Mouse (Mus musculus) gastrocnemius, adult 18-20 months (tissue): Measurements from ENCODE around the gene Wdr4. TPM values are rescaled to one million over a fixed set of nuclear protein-coding genes. Genes with fewer than 3 reads are reported as not detected.
"Not testable (repeated sequence)": the region's sequence is repeated elsewhere in the genome, so short reads cannot be mapped to it uniquely, and the experiment has no call there.

ENCODE experiments used
- DNase-seq: peaks from one replicate; pipeline ENCODE4 v3.0.0; 2021; ENCODE audit warnings: low spot score
- long read RNA-seq, 2 experiments: library from polyadenylated mRNA; stranded (forward); transcript quantifications; one replicate each; pipeline ENCODE4 v2.0.0; 2021
- total RNA-seq, 2 experiments: library from RNA; stranded (reverse); gene quantifications; 2 replicates each; pipeline ENCODE4 v1.2.3; 2021

The Wdr4 gene
- total RNA-seq = 1 to 10 TPM; 4.6 to 7.5 TPM
- long read RNA-seq, experiment 1, full-length matches to known transcripts = 13 of 16 reads
- long read RNA-seq, experiment 1, partial matches to known transcripts = 0 of 16 reads
- long read RNA-seq, experiment 1, other reads (novel, unspliced or antisense) = 3 of 16 reads
- long read RNA-seq, experiment 2, full-length matches to known transcripts = 6 of 11 reads
- long read RNA-seq, experiment 2, partial matches to known transcripts = 2 of 11 reads
- long read RNA-seq, experiment 2, other reads (novel, unspliced or antisense) = 3 of 11 reads

DNA sequence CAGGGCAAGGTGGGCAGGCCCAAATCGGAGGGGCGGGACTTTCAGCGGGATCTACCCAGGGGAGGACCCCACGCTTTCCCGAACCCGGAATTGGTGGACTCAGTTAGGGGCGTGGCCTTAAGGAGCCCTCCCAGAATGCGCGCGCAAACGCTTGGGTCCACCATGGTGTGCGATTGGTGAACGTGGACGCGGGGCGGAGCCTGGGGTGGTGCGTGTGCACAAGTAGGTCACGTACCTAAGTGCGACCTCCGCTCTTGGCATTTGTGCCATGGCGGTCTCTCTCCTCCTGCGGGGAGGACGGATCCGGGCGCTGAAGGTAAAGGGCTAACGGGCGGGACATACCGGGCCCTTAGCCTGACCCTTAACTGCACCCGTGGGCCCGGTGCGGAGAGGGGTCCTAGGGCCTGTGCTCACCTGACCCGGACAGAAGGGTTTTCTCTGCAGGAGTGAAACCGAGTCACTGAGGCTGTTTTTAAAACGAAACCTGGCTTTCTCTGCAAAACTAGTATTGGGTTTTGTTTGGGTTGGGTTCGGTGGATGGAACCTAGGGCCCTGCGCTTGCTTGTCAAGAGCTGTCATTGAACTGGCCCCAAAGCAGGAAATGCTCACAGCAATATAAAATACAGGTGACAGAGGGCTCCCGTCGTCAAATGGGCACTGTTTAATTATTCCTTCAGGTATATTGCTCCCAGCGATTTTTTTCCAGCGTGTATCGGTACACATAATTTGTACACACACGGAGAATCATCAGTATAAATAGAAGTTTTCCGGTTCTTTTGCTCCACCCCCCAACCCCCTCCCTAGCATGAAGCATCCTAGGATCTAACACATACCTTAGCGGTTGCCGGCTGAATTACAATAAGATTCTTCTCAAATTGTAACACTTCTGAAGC is at the start of gene Wdr4, which contains the start of gene Ndufv3:
Wdr4 (minus strand) TSS at position 35 of the 893 bp plus-strand sequence.
Ndufv3 (plus strand) TSS at position 170 of the 893 bp plus-strand sequence.
- peak; percentile 100 for DNase-seq

DNA sequence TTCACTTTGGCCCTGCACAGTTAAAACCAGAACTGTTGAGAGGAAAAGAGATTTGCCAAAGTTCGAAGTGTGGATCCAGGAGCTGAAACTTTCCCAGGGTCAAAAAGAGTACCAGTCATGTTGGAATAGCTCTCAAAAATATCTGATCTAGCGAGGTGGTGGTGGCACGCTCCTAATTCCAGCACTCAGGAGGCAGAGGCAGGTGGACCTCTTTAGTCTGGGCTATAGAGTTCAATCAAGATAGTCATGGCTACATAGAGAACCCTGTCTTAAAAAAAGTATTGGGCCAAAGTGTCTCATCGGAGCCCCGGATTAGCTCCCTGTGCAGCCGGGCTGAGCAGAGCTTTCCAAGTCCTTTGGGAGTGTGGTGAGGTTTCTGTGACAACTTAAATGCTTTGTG is 46.5 kb upstream of the Wdr4 start:
- DNase-seq = no peak

GRCm38 (mm10) chr17:31565141-31566056 is 45.6 kb upstream of the Wdr4 start:
- peak; percentile 40 for DNase-seq

GRCm38 (mm10) chr17:31564858-31565140 is 45.0 kb upstream of the Wdr4 start:
- DNase-seq = no peak

- peak; percentile 99 for DNase-seq
Measured at GRCm38 (mm10) chr17:31564015-31564857, 44.5 kb upstream of the Wdr4 start, which contains the start of gene Pknox1. Pknox1 (plus strand) TSS chr17:31564734.

DNA sequence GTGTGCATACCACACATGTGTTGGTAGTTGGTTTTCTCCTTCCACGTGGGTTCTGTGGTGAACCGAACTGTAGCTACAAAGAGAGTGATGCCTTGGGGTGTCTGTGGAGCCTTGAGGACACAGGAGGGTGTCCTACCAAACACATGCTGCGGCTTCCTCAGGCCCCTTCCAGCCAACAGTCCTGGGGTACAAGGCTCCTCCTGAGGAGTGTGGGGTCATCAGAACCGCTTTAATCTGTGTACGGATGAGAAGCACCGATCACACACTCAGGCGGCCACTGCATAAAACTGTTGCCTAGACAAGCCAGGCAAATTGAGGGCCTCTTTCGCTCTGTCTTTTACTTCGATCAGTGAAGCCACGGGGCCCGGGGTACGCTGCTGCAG is 43.8 kb upstream of the Wdr4 start:
- DNase-seq = no peak

DNA sequence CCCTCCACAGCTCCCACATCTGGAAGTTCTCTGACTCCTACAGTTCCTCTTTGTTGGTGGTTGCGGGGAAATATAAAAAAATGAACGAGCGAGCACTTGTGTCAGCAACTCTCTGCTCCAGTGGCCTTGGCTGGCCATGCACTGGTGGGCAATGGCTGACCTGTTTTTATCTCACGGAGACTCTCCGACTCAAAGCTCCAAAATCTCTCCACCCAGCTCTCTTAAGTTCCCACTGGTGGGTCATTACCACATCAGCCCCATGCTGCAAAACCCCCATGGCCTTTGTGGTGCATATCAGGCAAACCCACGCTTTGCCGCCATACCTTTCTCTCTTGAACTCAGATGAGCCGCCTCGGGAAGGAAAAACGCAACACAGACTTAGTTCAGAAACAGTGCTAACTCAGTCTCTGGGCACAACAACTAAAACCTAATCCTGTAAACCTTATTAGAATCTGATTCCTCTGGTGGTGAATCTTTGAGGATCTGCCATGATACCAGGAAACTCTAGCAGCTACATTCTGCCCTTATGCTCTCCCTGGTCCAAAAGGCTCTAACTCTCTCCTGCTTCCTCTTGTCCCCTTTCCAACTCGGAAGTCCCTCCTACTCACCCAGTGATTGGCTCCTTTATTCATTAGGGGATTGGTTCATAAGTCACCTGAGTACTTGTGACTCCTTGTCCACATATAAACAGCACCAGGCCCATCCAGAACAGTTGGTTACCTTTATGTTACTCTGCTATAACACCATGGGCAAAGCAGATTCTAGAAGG is 39.4 kb upstream of the Wdr4 start:
- DNase-seq = no peak

DNA sequence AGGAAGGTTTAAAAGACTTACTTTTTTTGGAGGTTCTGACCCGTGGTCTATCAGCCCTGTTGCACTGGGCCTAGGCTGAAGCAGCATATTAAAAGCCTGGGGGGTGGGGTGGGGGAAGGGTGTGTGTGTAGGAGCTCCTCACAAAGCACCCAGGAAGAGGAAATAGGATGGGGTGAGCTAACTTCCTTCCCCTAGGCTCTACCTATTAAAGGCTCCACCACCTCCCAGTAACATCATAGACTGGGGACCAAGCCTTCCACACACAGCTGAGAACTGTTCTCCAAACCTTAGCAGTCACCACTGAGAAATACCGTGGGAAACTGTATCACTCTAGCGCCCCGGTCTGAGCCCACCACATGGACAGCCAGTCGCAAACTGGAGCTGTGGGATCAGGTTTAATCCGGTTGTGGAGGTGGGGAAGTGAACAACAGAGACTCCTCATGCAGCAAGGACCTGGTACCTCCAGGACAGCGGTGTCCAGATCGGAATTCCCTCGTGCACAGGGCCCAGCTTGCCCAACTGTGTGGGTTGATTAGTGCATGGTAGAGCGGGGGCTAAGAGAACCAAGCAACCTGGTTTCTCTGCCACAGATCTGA is 38.3 kb upstream of the Wdr4 start:
- DNase-seq = no peak

DNA sequence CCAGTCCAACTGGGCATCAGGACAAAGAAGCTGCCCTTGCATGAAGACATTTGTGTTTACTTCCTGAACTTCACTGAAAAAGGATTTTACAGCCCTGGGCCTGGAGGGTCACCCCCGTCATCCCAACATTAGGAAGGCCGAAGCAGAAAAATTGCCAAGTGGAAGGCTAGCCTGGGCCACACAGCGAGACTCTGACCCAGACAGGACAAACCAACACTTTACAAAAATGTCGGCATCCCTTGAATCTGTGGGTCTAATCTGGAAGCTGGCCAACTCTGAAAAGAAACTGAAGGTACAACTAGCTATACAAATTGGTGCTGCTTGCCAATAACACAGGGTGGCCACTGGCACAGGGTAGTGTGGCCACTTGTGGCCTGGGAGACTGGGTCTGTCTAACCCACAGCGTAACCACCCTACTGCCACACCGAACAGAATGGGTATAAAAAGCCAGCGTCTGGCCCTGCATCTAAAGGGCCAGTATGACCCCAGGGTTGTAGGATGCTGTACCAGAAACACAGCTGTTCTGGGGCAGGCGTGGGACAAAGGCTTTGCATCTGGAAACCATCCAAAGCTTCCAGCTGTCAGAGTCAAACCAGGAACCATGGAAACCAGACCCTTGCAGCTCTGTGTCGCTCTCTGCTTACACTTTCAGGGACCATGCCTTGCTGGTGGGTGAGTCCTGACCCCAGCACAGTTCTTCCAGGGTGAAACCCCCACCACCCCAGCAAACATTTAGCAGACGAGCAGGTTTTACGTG is 37.5 kb upstream of the Wdr4 start:
- peak; percentile 45 for DNase-seq

DNA sequence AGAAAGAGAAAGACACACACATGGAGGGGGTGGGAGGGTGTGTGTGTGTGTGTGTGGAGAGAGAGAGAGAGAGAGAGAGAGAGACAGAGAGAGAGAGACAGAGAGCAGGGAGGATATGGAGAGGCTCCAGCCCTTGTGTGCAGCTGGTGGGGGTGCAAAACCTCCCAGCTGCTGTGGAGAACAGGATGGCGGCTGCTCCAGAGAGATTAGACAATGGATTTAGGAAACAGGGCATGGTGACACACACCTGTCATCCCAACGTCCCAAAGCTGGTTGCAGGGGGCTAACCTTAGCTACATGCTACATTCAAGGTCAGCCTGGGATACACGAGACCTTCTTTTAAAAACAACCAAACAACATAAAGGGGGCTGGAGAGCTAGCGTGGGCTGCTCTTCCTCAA is 36.5 kb upstream of the Wdr4 start:
- DNase-seq = no peak

GRCm38 (mm10) chr17:31552601-31553000 is 32.8 kb upstream of the Wdr4 start:
- DNase-seq = not testable (repeated sequence)

DNA sequence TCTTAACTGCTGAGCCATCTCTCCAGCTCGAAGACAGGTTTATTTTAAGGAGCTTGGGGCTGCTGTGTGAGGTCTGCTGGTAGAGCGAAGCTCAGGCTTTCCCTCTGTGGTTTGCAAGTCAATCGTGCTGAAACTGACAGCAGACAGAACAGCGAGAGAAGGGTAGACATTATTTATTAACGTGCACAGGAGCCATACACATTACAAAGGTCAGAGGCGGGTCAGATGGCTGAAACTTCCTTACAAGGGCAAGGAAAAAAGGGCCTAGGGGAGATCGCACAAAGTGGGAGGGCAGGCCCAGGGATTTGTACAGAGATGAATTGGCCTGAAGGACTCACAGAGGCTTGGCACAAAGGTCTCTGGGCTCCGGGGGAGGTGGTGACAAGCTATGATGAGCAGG is 29.6 kb upstream of the Wdr4 start:
- no peak for DNase-seq

- DNase-seq = no peak
Measured at GRCm38 (mm10) chr17:31547974-31548373, 28.2 kb upstream of the Wdr4 start.

GRCm38 (mm10) chr17:31546444-31547196 is 26.8 kb upstream of the Wdr4 start:
- peak; percentile 36 for DNase-seq

DNA sequence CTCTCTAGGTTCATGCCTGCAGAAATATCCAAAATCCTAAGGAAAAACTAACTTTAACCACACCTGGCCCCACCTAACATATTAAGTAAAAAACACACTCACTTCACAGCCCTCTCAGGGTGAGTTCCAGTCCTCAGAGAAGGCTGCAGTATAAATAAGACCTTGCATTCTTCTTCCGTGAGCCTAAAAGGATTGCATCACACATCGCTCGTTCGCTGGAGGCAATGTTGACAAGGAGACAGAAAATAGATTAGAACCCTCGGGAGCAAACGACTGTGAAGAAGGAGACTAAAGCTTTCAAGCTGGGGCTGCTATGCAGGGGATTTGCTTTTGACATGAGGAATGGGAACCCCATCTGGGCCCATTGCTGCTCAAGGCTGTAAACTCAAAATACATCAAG is 23.8 kb upstream of the Wdr4 start:
- DNase-seq = no peak

DNA sequence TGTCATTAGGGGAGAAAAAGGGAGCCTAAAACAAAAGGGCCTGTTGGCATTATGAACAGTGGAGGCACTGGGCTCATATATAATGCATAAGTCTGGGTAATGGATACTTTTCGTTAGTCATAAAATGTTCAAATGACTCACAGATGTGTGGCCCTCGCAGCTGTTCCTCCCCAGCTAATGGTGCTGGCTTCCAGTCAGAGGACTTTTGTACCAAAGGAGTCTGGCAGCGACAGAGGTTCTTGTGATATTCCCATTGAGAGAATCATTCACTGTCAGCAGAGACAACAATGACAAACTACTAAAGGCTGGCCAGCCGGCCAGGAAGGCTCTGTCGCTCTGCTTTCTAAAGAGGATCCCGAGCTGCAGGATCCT is 21.7 kb upstream of the Wdr4 start:
- DNase-seq = peak; percentile 50

- no peak for DNase-seq
Measured at GRCm38 (mm10) chr17:31540809-31541459, 21.2 kb upstream of the Wdr4 start.

DNA sequence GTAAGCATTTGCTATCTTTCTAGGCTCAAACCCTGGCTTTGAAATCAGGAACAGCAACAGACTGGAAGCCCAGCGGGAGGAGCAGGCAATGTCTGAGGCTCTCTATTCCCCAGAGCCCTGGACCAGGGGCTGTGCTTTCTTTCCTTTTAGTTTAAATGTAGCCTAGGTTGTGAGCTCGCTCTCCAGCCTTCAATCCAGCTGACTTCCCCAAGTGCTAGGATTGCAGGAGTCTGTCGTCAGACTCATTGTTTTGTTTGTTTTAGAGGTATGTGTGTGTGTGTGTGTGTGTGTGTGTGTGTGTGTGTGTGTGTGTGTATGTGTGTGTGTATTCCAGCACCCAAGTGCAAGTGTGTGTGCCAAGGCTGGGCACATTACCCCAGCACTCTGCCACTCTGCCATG is 20.3 kb upstream of the Wdr4 start:
- DNase-seq = no peak
